Mouse (Mus musculus): ENCODE results near the gene Pak4.

GRCm38 (mm10) chr7:28575597-28575996, 22.4 kb downstream of the Pak4 start:
- no peak for TF ChIP-seq CTCF (IDR thresholded peaks at IDR 0.05; ENCODE audit: control insufficient read depth, insufficient read depth, low read length)
- no peak for TF ChIP-seq POLR2A (IDR thresholded peaks at IDR 0.05; ENCODE audit: borderline replicate concordance, control insufficient read depth, low read depth, low read length)

Measured in bone marrow, adult 2 months (tissue).